Mouse (Mus musculus) macrophage (primary cell): ENCODE data around the gene Ruvbl2. TPM values are rescaled to one million over a fixed set of nuclear protein-coding genes. Genes with fewer than 3 reads are reported as not detected.
"Not testable (repeated sequence)": the region's sequence is repeated elsewhere in the genome, so short reads cannot be mapped to it uniquely, and the experiment has no call there.

Source experiments
- H3K27ac ChIP-seq: fragments of 350-480 bp; formaldehyde crosslinking; 2 replicates; pipeline ENCODE4 v1.9.0; 2021
- H3K36me3 ChIP-seq: fragments of 350-480 bp; formaldehyde crosslinking; 2 replicates; pipeline ENCODE4 v1.9.0; 2021; ENCODE audit errors: inconsistent target
- H3K4me3 ChIP-seq: fragments of 350-480 bp; formaldehyde crosslinking; 2 replicates; pipeline ENCODE4 v1.9.0; 2021; ENCODE audit errors: inconsistent target
- H3K79me2 ChIP-seq: fragments of 350-480 bp; formaldehyde crosslinking; 2 replicates; pipeline ENCODE4 v1.9.0; 2021; ENCODE audit errors: inconsistent target
- WGBS: methylation state at CpG from one replicate; pipeline ENCODE4 v1.1.7; 2026; ENCODE audit warnings: inconsistent platforms; ENCODE audit not compliant: missing documents; 5-methylcytosine and 5-hydroxymethylcytosine counted together
- polyA plus RNA-seq: library from polyadenylated mRNA; stranded (reverse); fragments of 250-400 nt; gene quantifications from 3 replicates; pipeline ENCODE4 v1.2.4, GENCODE M21; 2018; ENCODE audit warnings: inconsistent platforms

Gene Ruvbl2
- polyA plus RNA-seq, 1 experiment from 2014 or later: 14.9 TPM

GRCm38 (mm10) chr7:45466283-45467089, 28.6 kb upstream of the Ruvbl2 start, which contains the start of gene Bax:
Bax (minus strand) TSS chr7:45466898.
- peaks cover 32% of the 10 kb centered on the region; the same call in 1 of the 2 replicates for H3K36me3 ChIP-seq
- H3K79me2 ChIP-seq: peaks cover 49% of the 10 kb centered on the region
- WGBS: under 1% methylated on average over 56 of the region's 58 CpGs
- H3K27ac ChIP-seq: peak within 1 kb of the TSS; percentile 95
- H3K4me3 ChIP-seq: peak within 1 kb of the TSS; percentile 93

GRCm38 (mm10) chr7:45465549-45465948, 27.7 kb upstream of the Ruvbl2 start:
- Histone ChIP-seq H3K4me3 (peak overlapping the region; percentile 93), H3K79me2 (peaks cover 55% of the 10 kb centered on the region), H3K36me3 (peaks cover 33% of the 10 kb centered on the region; the same call in 1 of the 2 replicates), H3K27ac (peak overlapping the region; percentile 95)
- 97% methylated on average over 9 of the region's 9 CpGs for WGBS

- H3K36me3 ChIP-seq: peaks cover 33% of the 10 kb centered on the region; the same call in 1 of the 2 replicates
- 90% methylated on average over 12 of the region's 12 CpGs for WGBS
- peak overlapping the region; percentile 93 for H3K4me3 ChIP-seq
- peak overlapping the region; percentile 95 for H3K27ac ChIP-seq
- H3K79me2 ChIP-seq: peaks cover 59% of the 10 kb centered on the region
Observed at GRCm38 (mm10) chr7:45465112-45465511, 27.2 kb upstream of the Ruvbl2 start.

- WGBS: 97% methylated on average over 7 of the region's 7 CpGs
Observed at GRCm38 (mm10) chr7:45463987-45464778, 26.3 kb upstream of the Ruvbl2 start.

GRCm38 (mm10) chr7:45462868-45463267, 25.0 kb upstream of the Ruvbl2 start:
- H3K4me3 ChIP-seq, H3K27ac ChIP-seq: not testable (repeated sequence)
- 68% methylated on average over 3 of the region's 4 CpGs for WGBS
- H3K36me3 ChIP-seq: peaks cover 33% of the 10 kb centered on the region; the same call in 1 of the 2 replicates
- H3K79me2 ChIP-seq: peaks cover 78% of the 10 kb centered on the region

More at GRCm38 (mm10) chr7:45463987-45464778, 26.3 kb upstream of the Ruvbl2 start:
- Histone ChIP-seq H3K4me3 (no peak overlapping the region; the same call in 1 of the 2 replicates), H3K27ac (0 out of 2 replicates have a peak overlapping the region, but pooled peaks have one; percentile 19), H3K79me2 (peaks cover 65% of the 10 kb centered on the region), H3K36me3 (peaks cover 33% of the 10 kb centered on the region; the same call in 1 of the 2 replicates)

- Histone ChIP-seq H3K27ac (peak overlapping the region; percentile 100; the same call in 1 of the 2 replicates), H3K4me3 (no peak overlapping the region), H3K36me3 (peaks cover 33% of the 10 kb centered on the region; the same call in 1 of the 2 replicates), H3K79me2 (peaks cover 83% of the 10 kb centered on the region)
- WGBS: 96% methylated on average over 4 of the region's 4 CpGs
Observed at GRCm38 (mm10) chr7:45462325-45462724, 24.4 kb upstream of the Ruvbl2 start.

GRCm38 (mm10) chr7:45461781-45462180, 23.9 kb upstream of the Ruvbl2 start:
- Histone ChIP-seq H3K36me3 (peaks cover 33% of the 10 kb centered on the region; the same call in 1 of the 2 replicates), H3K27ac (peak overlapping the region; percentile 100), H3K79me2 (peaks cover 83% of the 10 kb centered on the region), H3K4me3 (no peak overlapping the region)
- 95% methylated on average over 3 of the region's 4 CpGs for WGBS

GRCm38 (mm10) chr7:45461326-45461725, 23.4 kb upstream of the Ruvbl2 start:
- WGBS: 100% methylated on average over 1 of the region's 5 CpGs
- peaks cover 33% of the 10 kb centered on the region; the same call in 1 of the 2 replicates for H3K36me3 ChIP-seq
- H3K4me3 ChIP-seq: no peak overlapping the region
- peaks cover 82% of the 10 kb centered on the region for H3K79me2 ChIP-seq
- H3K27ac ChIP-seq: peak overlapping the region; percentile 100

GRCm38 (mm10) chr7:45460860-45461314, 23.0 kb upstream of the Ruvbl2 start:
- H3K4me3 ChIP-seq: peak overlapping the region; percentile 33; the same call in 1 of the 2 replicates
- WGBS: 0% methylated on average over 13 of the region's 13 CpGs
- peak overlapping the region; percentile 100 for H3K27ac ChIP-seq
- peaks cover 78% of the 10 kb centered on the region for H3K79me2 ChIP-seq
- H3K36me3 ChIP-seq: peaks cover 33% of the 10 kb centered on the region; the same call in 1 of the 2 replicates

GRCm38 (mm10) chr7:45460377-45460776, 22.5 kb upstream of the Ruvbl2 start:
- Histone ChIP-seq H3K4me3 (peak overlapping the region; percentile 33), H3K36me3 (peaks cover 33% of the 10 kb centered on the region; the same call in 1 of the 2 replicates), H3K27ac (peak overlapping the region; percentile 100), H3K79me2 (peaks cover 72% of the 10 kb centered on the region)
- WGBS: 36% methylated on average over 7 of the region's 7 CpGs

- H3K4me3 ChIP-seq: peak within 1 kb of the TSS; percentile 99
Observed at GRCm38 (mm10) chr7:45459564-45460140, 21.8 kb upstream of the Ruvbl2 start, which contains the start of gene Ftl1. Ftl1 (minus strand) TSS chr7:45459884.

GRCm38 (mm10) chr7:45458748-45459563, 21.1 kb upstream of the Ruvbl2 start:
- WGBS: 1% methylated on average over 41 of the region's 43 CpGs
- Histone ChIP-seq H3K4me3 (peak overlapping the region; percentile 99), H3K27ac (peak overlapping the region; percentile 96), H3K36me3 (peaks cover 21% of the 10 kb centered on the region; the same call in 1 of the 2 replicates), H3K79me2 (peaks cover 58% of the 10 kb centered on the region)

More at GRCm38 (mm10) chr7:45459564-45460140, 21.8 kb upstream of the Ruvbl2 start, which contains the start of gene Ftl1:
- 3% methylated on average over 20 of the region's 37 CpGs for WGBS
- Histone ChIP-seq H3K79me2 (peaks cover 65% of the 10 kb centered on the region), H3K36me3 (peaks cover 28% of the 10 kb centered on the region; the same call in 1 of the 2 replicates), H3K27ac (peak within 1 kb of the TSS; percentile 100)
